Mouse (Mus musculus) activated CD4-positive, CD25-positive, alpha-beta regulatory T cell, adult 4 months (primary cell): ENCODE results near the gene Crocc2. TPM values are rescaled to one million over a fixed set of nuclear protein-coding genes. Genes with fewer than 3 reads are reported as not detected.
"Not testable (repeated sequence)": the region's sequence is repeated elsewhere in the genome, so short reads cannot be mapped to it uniquely, and the experiment has no call there.

ENCODE experiments used
- ATAC-seq: one replicate; pipeline ENCODE4 v1.8.0; 2017
- polyA plus RNA-seq, 2 experiments: library from polyadenylated mRNA; unstranded; fragments of 100-300 nt; shearing (Covaris generic); gene quantifications; one replicate each; pipeline ENCODE4 v1.2.1; 2017

Gene Crocc2
- polyA plus RNA-seq, 2 experiments from 2014 or later, result not detected

- no peak for ATAC-seq
Observed at GRCm38 (mm10) chr1:93162588-93162987, 5.9 kb upstream of the Crocc2 start.

- ATAC-seq, result no peak
Observed at GRCm38 (mm10) chr1:93165447-93165846, 3.1 kb upstream of the Crocc2 start.

GRCm38 (mm10) chr1:93166346-93167079, 2.0 kb upstream of the Crocc2 start:
- ATAC-seq, result no peak

GRCm38 (mm10) chr1:93173665-93174064, 5.1 kb downstream of the Crocc2 start:
- ATAC-seq, result no peak

- peak; percentile 46 for ATAC-seq
Observed at GRCm38 (mm10) chr1:93174399-93174798, 5.9 kb downstream of the Crocc2 start.

GRCm38 (mm10) chr1:93175849-93176248, 7.3 kb downstream of the Crocc2 start:
- no peak for ATAC-seq

GRCm38 (mm10) chr1:93176525-93177332, 8.2 kb downstream of the Crocc2 start:
- no peak for ATAC-seq

GRCm38 (mm10) chr1:93182281-93182680, 13.8 kb downstream of the Crocc2 start:
- no peak for ATAC-seq

- ATAC-seq, result no peak
Observed at GRCm38 (mm10) chr1:93184071-93184828, 15.7 kb downstream of the Crocc2 start.

GRCm38 (mm10) chr1:93190726-93191305, 22.3 kb downstream of the Crocc2 start:
- no peak for ATAC-seq

- ATAC-seq, result no peak
Observed at GRCm38 (mm10) chr1:93194961-93195360, 26.4 kb downstream of the Crocc2 start.

- not testable (repeated sequence) for ATAC-seq
Observed at GRCm38 (mm10) chr1:93197454-93197853, 28.9 kb downstream of the Crocc2 start.

- ATAC-seq, result no peak
Observed at GRCm38 (mm10) chr1:93197916-93198315, 29.4 kb downstream of the Crocc2 start.

- ATAC-seq, result no peak
Observed at GRCm38 (mm10) chr1:93206277-93206970, 37.9 kb downstream of the Crocc2 start.

- ATAC-seq, result no peak
Observed at GRCm38 (mm10) chr1:93207536-93208064, 39.1 kb downstream of the Crocc2 start.

GRCm38 (mm10) chr1:93210213-93210641, 41.7 kb downstream of the Crocc2 start:
- ATAC-seq, result no peak

- ATAC-seq, result no peak
Observed at GRCm38 (mm10) chr1:93211019-93211418, 42.5 kb downstream of the Crocc2 start.

GRCm38 (mm10) chr1:93211549-93212220, 43.2 kb downstream of the Crocc2 start:
- ATAC-seq, result no peak

GRCm38 (mm10) chr1:93212441-93212840, 43.9 kb downstream of the Crocc2 start:
- ATAC-seq, result no peak

GRCm38 (mm10) chr1:93214612-93215011, 46.1 kb downstream of the Crocc2 start:
- ATAC-seq, result no peak

- no peak for ATAC-seq
Observed at GRCm38 (mm10) chr1:93216839-93217497, 48.4 kb downstream of the Crocc2 start.
